Mouse (Mus musculus): ENCODE measurements around the gene Srsf10. TPM values are rescaled to one million over a fixed set of nuclear protein-coding genes. Genes with fewer than 3 reads are reported as not detected.

The Srsf10 gene
- polyA plus RNA-seq, 1 experiment from 2014 or later = 208 TPM

DNA sequence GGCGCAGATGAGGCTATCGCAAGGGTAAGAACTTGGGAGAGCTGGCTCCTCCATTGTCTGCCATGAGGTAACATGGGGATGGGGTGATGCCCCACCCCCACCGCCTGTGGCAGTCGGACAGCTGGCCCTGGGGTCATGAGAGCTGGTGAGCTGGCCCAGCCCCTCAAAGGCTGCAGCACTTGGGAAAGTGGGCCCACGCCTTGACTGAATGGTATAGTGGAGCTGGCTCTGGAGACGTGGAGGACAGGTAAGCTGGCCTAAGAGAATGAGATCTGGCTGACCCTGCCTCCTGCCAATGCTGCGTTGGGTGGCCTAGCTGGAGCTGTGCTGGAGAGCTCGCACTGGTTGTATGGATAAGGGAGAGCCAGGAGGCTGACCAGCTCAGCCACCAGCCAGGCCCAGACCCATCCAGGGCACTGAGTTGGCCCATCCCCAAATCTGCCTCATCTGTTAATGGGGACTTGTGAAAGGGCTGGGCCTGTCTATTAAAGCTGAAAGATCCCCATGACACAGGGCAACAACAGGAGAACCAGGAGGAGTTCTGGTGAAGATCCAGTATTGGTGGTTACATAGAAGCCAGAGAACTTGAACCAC is 21.3 kb upstream of the Srsf10 start:
- 84% methylated on average over 8 of the region's 8 CpGs for WGBS
- peaks cover 40% of the 10 kb centered on the region for H3K4me1 ChIP-seq

DNA sequence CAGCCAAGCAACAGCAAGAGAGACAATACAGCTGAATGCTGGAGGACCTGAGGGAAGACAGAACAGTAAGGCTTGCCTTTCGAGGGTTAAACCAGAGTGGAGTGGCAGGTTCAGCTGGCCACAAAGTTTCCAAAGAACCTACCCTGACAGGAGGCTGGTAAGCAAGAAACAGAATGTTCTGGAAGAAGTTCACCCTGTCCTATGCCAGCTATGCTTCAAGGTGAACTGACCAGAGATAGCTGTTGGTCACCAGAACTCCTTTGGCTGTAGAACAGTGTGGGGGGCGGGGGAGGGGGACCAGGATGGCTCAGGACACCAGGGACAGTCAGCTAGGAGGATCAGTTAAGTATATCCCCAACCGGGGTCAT is 16.6 kb upstream of the Srsf10 start:
- Histone ChIP-seq H3K9ac (no peak overlapping the region), H3K36me3 (no peaks in the 10 kb centered on the region), H3K4me1 (peaks cover 16% of the 10 kb centered on the region; the same call in 1 of the 2 replicates), H3K27me3 (no peaks in the 10 kb centered on the region), H3K9me3 (no peaks in the 10 kb centered on the region), H3K4me2 (no peak overlapping the region), H3K4me3 (no peak overlapping the region), H3K27ac (no peak overlapping the region)
- ATAC-seq (ENCODE audit: insufficient number of reproducible peaks, low FRiP score, low TSS enrichment, low read depth) = no peak
- WGBS = 85% methylated on average over 3 of the region's 3 CpGs

More for the DNA sequence above, 21.3 kb upstream of the Srsf10 start:
- H3K27ac ChIP-seq = no peak overlapping the region
- H3K4me2 ChIP-seq = no peak overlapping the region
- no peak overlapping the region for H3K9ac ChIP-seq
- H3K9me3 ChIP-seq = no peaks in the 10 kb centered on the region
- ATAC-seq (ENCODE audit: insufficient number of reproducible peaks, low FRiP score, low TSS enrichment, low read depth) = no peak
- H3K36me3 ChIP-seq = no peaks in the 10 kb centered on the region
- no peaks in the 10 kb centered on the region for H3K27me3 ChIP-seq
- H3K4me3 ChIP-seq = no peak overlapping the region

DNA sequence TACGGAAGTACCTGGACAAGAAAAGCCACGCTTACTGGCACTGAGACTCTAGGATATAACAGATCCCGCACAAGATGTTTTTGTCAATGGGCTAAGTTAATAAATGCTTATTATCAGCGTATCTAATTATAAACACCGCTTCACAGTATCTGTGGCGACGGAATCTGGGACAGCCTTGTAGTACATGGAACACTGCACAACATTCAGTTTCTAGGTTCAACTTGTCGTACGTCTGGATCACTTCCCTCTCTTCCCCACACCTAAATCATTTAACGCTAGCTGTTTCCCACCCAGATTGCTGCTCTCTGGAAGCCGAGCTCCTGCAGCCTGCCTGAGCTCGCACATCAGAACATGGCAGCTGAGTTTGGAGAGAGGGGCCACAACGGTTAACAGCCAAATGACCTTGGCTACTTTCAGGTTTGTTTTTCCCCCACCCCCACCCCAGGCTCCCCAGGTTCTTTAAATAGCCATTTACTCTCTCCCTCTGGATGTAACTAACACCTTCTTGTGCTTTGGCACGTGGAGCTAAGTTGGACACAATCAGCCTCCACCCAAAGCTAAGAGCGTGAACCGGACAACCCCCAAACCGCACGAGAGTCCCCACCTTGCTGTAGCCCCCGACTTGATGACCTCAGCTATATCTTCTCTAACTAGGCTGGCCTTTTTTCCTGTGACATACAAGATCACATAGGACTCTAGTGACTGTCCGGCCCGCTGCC is 16.1 kb upstream of the Srsf10 start:
- H3K9me3 ChIP-seq = no peaks in the 10 kb centered on the region
- no peaks in the 10 kb centered on the region for H3K36me3 ChIP-seq
- no peak for ATAC-seq (ENCODE audit: insufficient number of reproducible peaks, low FRiP score, low TSS enrichment, low read depth)
- no peaks in the 10 kb centered on the region for H3K27me3 ChIP-seq
- H3K27ac ChIP-seq = no peak overlapping the region
- 65% methylated on average over 21 of the region's 21 CpGs for WGBS
- no peak overlapping the region for H3K4me2 ChIP-seq
- no peak overlapping the region for H3K4me3 ChIP-seq
- no peak overlapping the region for H3K9ac ChIP-seq
- H3K4me1 ChIP-seq = peaks cover 13% of the 10 kb centered on the region; the same call in 1 of the 2 replicates

DNA sequence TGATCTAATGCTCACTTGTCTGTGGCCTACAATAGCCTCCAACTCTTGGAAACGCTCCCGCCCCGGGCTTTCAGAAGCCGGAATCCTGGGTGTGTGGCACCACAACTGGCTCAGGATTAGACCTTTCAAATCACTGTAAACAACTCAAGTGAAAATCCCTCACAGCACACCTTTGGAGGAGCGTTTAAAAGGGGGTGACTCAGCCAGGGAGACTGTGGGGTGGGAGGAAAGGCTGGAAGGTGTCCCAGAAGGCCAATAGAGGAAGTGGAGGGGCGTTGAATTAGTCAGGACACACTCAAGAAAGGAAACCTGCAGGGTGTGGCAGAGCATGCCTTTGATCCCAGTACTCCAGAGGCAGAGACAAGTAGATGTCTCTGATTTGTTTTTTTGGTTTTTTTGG is 11.1 kb upstream of the Srsf10 start:
- no peaks in the 10 kb centered on the region for H3K36me3 ChIP-seq
- peaks cover 9% of the 10 kb centered on the region; the same call in 1 of the 2 replicates for H3K4me1 ChIP-seq
- H3K4me2 ChIP-seq = no peak overlapping the region
- H3K27me3 ChIP-seq = no peaks in the 10 kb centered on the region
- ATAC-seq (ENCODE audit: insufficient number of reproducible peaks, low FRiP score, low TSS enrichment, low read depth) = no peak
- 68% methylated on average over 6 of the region's 6 CpGs for WGBS
- no peaks in the 10 kb centered on the region for H3K9me3 ChIP-seq
- H3K4me3 ChIP-seq = no peak overlapping the region
- no peak overlapping the region for H3K9ac ChIP-seq
- H3K27ac ChIP-seq = no peak overlapping the region

DNA sequence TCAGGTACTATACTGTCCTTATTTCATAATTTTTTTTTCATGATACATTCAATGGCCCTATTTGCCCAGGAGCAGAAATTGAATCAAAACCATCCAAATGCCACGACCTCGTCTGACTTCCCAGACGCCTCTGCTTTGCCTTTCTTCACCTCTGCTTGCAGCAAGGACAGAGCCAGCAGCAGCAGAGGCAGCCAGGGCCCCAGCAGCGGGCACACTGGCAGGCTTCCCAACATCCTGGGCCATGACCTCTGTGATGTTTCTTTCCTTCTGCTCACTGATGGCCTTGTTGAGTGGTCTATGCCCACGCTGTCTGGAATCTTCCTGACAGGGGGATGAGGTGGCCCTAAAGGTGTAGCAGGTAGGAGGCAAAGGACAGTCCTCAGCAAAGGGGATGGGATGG is 8.0 kb upstream of the Srsf10 start:
- Histone ChIP-seq H3K27ac (no peak overlapping the region), H3K4me2 (no peak overlapping the region), H3K9me3 (no peaks in the 10 kb centered on the region), H3K4me3 (no peak overlapping the region), H3K4me1 (peaks cover 17% of the 10 kb centered on the region), H3K9ac (no peak overlapping the region), H3K36me3 (no peaks in the 10 kb centered on the region), H3K27me3 (no peaks in the 10 kb centered on the region)
- no peak for ATAC-seq (ENCODE audit: insufficient number of reproducible peaks, low FRiP score, low TSS enrichment, low read depth)
- WGBS = 66% methylated on average over 5 of the region's 5 CpGs

DNA sequence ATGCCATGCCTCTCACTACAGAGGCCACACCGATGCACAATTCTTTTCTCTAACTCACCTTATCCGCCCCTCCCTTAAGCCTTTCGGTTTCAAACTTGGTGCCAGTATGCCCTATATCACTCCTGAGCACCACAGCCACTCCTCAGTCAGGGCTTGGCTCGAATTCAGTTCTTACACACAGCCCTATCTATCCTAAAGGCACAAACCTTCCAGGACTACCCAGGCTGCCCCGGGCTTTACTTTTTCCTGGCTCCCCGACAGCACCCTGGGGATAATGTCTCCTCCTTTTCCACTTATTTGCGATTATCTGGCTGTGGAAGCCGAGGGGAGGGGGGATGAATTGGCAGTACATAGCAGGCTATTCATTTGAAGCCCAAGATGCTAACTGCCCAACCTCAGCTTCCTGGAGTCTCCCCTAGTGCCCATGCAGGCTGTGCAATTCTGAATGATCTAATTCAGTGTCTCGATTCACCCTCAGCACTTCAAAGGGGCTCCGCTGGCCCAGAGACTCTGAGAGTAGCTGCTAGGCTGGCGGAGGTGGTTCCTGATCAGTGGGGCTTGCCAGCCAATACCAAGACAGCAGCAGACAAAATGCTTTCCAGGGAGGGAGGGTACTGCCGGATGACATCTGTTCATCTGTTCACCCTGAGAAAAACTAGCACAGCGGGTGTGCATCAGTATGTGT is 5.0 kb upstream of the Srsf10 start:
- no peak overlapping the region for H3K4me3 ChIP-seq
- H3K4me1 ChIP-seq = peaks cover 27% of the 10 kb centered on the region
- H3K9me3 ChIP-seq = no peaks in the 10 kb centered on the region
- H3K27me3 ChIP-seq = no peaks in the 10 kb centered on the region
- H3K9ac ChIP-seq = no peak overlapping the region
- WGBS = 31% methylated on average over 13 of the region's 13 CpGs
- H3K27ac ChIP-seq = peak overlapping the region; percentile 70
- no peak overlapping the region for H3K4me2 ChIP-seq
- H3K36me3 ChIP-seq = no peaks in the 10 kb centered on the region
- ATAC-seq (ENCODE audit: insufficient number of reproducible peaks, low FRiP score, low TSS enrichment, low read depth) = peak; percentile 61

DNA sequence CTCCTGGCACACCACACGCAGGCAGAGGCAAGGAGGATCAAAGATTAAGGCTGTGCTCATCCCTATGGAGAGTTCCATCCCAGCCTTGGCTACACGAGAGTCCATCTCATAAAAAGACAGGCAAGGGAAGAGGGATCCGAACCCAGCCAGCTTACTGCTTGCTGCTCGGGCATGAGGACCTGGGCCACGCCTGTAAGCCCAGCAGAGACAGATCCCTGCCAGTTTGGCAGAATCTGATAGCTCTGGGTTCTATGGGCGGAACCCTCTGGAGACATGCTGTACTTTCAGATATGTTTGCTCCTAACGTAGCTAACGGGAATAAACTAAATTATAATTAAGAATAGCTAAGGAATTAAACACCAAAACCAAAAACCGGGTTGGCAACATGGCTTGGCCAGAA is 3.6 kb upstream of the Srsf10 start:
- Histone ChIP-seq H3K9ac (no peak overlapping the region), H3K27me3 (no peaks in the 10 kb centered on the region), H3K27ac (0 out of 2 replicates have a peak overlapping the region, but pooled peaks have one; percentile 5), H3K4me3 (no peak overlapping the region), H3K4me1 (peaks cover 27% of the 10 kb centered on the region), H3K36me3 (no peaks in the 10 kb centered on the region), H3K4me2 (no peak overlapping the region), H3K9me3 (no peaks in the 10 kb centered on the region)
- no peak for ATAC-seq (ENCODE audit: insufficient number of reproducible peaks, low FRiP score, low TSS enrichment, low read depth)
- WGBS = 80% methylated on average over 9 of the region's 9 CpGs

DNA sequence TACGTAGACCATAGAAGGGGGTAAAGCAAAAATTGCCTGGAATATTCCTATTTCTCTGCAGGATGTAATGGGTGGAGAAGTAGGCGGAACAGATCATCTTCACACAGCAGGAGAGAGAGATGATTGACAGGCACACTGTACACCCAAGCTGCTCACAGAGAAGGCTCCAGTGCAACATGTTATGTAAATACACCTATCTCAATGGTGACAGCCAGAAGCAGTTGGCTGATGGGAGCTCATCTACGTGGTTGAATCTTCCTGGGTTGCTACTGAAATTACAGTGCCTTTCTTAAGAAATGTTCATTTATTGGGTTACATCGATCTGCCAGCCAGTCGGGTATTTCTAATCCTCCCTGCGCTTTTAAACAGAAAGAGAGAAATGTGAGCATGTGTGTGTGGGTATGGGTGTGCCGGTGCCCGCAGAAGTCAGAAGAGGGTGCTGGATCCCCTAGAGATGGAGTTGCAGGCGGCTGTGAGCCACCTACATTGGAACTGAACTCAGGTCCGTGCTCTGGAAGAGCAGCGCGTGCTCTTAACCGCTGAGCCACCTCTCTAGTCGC is 1.5 kb upstream of the Srsf10 start:
- Histone ChIP-seq H3K9ac (no peak overlapping the region), H3K27ac (no peak overlapping the region), H3K4me3 (no peak overlapping the region), H3K36me3 (no peaks in the 10 kb centered on the region), H3K9me3 (no peaks in the 10 kb centered on the region), H3K4me2 (no peak overlapping the region), H3K27me3 (no peaks in the 10 kb centered on the region), H3K4me1 (peaks cover 36% of the 10 kb centered on the region)
- no peak for ATAC-seq (ENCODE audit: insufficient number of reproducible peaks, low FRiP score, low TSS enrichment, low read depth)
- whole genome bisulfite sequencing = 93% methylated on average over 14 of the region's 14 CpGs

DNA sequence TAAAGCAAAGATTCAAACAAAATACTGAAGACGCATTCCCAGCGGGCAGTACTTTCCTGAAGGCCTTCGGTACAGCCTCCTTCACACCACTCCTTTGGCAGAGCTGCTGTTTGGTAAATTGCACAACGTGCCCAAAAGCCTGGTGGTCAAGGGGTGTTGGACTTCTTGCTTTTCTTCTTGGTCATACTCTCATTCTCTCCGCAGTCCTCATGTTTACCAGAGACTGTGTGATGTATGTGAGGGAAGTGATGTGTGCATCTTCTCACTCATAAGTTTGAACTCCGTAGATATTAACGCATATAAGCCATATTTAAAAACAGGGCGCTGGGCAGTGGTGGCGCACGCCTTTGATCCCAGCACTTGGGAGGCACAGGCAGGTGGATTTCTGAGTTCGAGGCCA is 917 bp upstream of the Srsf10 start:
- Histone ChIP-seq H3K27ac (peak overlapping the region; percentile 99), H3K4me3 (peak overlapping the region; percentile 94; the same call in 1 of the 2 replicates), H3K4me1 (peaks cover 40% of the 10 kb centered on the region), H3K36me3 (no peaks in the 10 kb centered on the region), H3K4me2 (peak overlapping the region; percentile 68), H3K9ac (no peak overlapping the region), H3K9me3 (no peaks in the 10 kb centered on the region), H3K27me3 (no peaks in the 10 kb centered on the region)
- WGBS = 77% methylated on average over 11 of the region's 11 CpGs
- ATAC-seq (ENCODE audit: insufficient number of reproducible peaks, low FRiP score, low TSS enrichment, low read depth) = no peak

DNA sequence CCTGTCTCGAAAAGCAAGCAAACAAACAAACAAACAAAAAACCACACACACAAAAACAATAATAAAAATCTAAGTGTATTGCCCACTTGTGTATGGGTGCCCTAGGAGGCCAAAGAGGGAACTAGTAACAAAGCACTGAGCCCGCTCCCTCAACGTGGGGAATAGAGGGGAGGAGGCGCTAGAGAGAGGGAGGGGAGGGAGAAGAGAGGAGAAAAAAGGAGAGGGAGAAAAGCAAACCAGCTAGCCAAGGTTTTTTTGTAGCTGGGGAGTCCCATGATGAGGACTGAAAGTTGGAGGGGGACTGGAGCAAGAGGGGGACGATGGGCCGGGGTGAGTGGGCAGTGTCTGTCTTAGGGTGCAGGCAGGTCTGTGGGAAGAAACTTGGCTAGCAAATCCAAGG is 467 bp upstream of the Srsf10 start:
- 8% methylated on average over 6 of the region's 6 CpGs for WGBS
- Histone ChIP-seq H3K27me3 (no peaks in the 10 kb centered on the region), H3K9me3 (no peaks in the 10 kb centered on the region), H3K9ac (peak overlapping the region; percentile 87), H3K27ac (peak overlapping the region; percentile 99), H3K4me3 (peak overlapping the region; percentile 94), H3K36me3 (no peaks in the 10 kb centered on the region), H3K4me2 (peak overlapping the region; percentile 68), H3K4me1 (peaks cover 42% of the 10 kb centered on the region)
- ATAC-seq (ENCODE audit: insufficient number of reproducible peaks, low FRiP score, low TSS enrichment, low read depth) = no peak

DNA sequence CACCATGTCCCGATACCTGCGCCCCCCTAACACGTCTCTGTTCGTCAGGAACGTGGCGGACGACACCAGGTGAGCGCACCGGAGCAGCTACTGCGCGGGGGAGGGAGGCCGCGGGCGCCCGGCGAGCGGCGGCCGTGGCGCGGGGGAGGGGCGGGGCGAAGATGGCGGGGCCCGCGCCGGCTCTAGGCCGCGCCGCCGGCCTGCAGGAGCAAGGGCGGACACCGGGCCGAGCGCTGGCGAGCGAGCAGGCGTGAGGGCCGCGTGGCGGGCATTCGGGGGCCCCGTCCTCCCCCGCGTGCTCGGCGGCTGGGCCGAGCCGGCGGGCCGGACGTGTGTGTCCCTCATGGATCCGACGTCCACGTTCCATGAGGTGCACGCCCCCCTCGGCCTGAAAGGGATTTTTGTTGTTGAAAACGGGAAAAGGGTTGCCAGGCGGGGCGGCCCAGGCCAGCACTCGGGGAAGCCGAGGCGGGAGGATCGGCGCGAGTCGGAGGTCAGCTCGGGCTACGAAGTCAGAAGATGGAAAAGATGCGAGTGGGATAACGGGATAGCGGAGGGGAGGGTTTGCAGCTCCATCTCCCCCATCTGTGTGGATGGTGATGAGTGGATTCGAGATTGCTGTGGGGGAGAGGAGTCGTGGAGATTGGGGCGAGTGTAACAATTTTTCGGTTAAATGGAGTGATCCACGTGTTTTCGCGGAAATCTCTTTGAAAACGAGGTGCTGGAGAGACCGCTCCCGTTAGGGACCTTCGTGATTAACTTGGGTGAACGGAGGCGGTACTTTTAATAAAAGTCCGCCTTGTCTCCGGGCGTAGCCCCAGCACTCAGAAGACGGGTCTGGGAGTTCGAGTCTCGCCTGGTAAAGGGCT is 910 bp downstream of the Srsf10 start:
- Histone ChIP-seq H3K4me1 (peaks cover 33% of the 10 kb centered on the region), H3K27ac (peak overlapping the region; percentile 99), H3K9me3 (no peaks in the 10 kb centered on the region), H3K27me3 (no peaks in the 10 kb centered on the region), H3K4me2 (peak overlapping the region; percentile 59), H3K36me3 (no peaks in the 10 kb centered on the region), H3K4me3 (peak overlapping the region; percentile 94), H3K9ac (peak overlapping the region; percentile 87)
- WGBS = under 1% methylated on average over 88 of the region's 91 CpGs
- ATAC-seq (ENCODE audit: insufficient number of reproducible peaks, low FRiP score, low TSS enrichment, low read depth) = peak; percentile 75
